Mouse (Mus musculus) heart, postnatal 0 days (tissue): ENCODE measurements around the gene Wdr70. TPM values are rescaled to one million over a fixed set of nuclear protein-coding genes. Genes with fewer than 3 reads are reported as not detected.

Experiments used
- ATAC-seq: fragments of 200-750 bp; cut with Nextera tagmentation; 2 replicates; pipeline ENCODE4 v1.8.0; 2017; ENCODE audit warnings: low read depth, moderate number of reproducible peaks, moderate library complexity; ENCODE audit not compliant: insufficient read depth
- DNase-seq: peaks from one replicate; pipeline ENCODE4 v3.0.0-alpha.2; 2016; ENCODE audit warnings: low spot score
- H3K27ac ChIP-seq: fragments of 300-500 bp; sonication (generic); 2 replicates; pipeline ENCODE4 v1.5.1; 2014; ENCODE audit warnings: low read depth, mild to moderate bottlenecking
- H3K27me3 ChIP-seq: fragments of 300-500 bp; sonication (generic); 2 replicates; pipeline ENCODE4 v1.6.1; 2014; ENCODE audit warnings: low read length, mixed read lengths; ENCODE audit not compliant: control insufficient read depth, insufficient read depth
- H3K36me3 ChIP-seq: fragments of 300-500 bp; sonication (generic); replicated peaks from 2 replicates; pipeline ENCODE4 v1.6.1; 2014; ENCODE audit warnings: low read length, mixed read lengths; ENCODE audit not compliant: control insufficient read depth, insufficient read depth
- H3K4me1 ChIP-seq: fragments of 300-500 bp; sonication (generic); 2 replicates; pipeline ENCODE4 v1.6.1; 2014; ENCODE audit warnings: antibody characterized with exemption; ENCODE audit not compliant: control insufficient read depth, insufficient read depth
- H3K4me2 ChIP-seq: fragments of 300-500 bp; sonication (generic); 2 replicates; pipeline ENCODE4 v1.6.1; 2014; ENCODE audit warnings: low read depth, mild to moderate bottlenecking, low read length, moderate library complexity
- H3K4me3 ChIP-seq: fragments of 300-500 bp; sonication (generic); 2 replicates; pipeline ENCODE4 v1.5.1; 2014; ENCODE audit warnings: low read depth, low read length
- H3K9ac ChIP-seq: fragments of 300-500 bp; sonication (generic); replicated peaks from 2 replicates; pipeline ENCODE4 v1.6.1; 2014; ENCODE audit warnings: low read depth, low read length, mixed read lengths
- H3K9me3 ChIP-seq: fragments of 300-500 bp; sonication (generic); replicated peaks from 2 replicates; pipeline ENCODE4 v1.6.1; 2016; ENCODE audit warnings: low read length; ENCODE audit not compliant: control insufficient read depth
- CTCF ChIP-seq: IDR thresholded peaks from 2 replicates; pipeline ENCODE4 v1.5.1; 2016; ENCODE audit warnings: antibody characterized with exemption, control low read depth, low read depth
- EP300 ChIP-seq: IDR thresholded peaks from 2 replicates; pipeline ENCODE4 v1.6.1; 2016; ENCODE audit warnings: antibody characterized with exemption, low read depth
- WGBS: fragments of 180-500 bp; shearing (Covaris S2); extraction: QIAGEN DNeasy Blood & Tissue Kit; methylation state at CpG from one replicate; pipeline ENCODE4 v1.1.7; 2014; 5-methylcytosine and 5-hydroxymethylcytosine counted together
- polyA plus RNA-seq: library from polyadenylated mRNA; unstranded; fragments of >200 nt; fragmentation: Nextera tagmentation; extraction: Ambion mirVana; gene quantifications from 2 replicates; pipeline ENCODE4 v1.2.1, GENCODE M21; 2015
- total RNA-seq: library from RNA; depleted of rRNA; stranded (reverse); fragments of >200 nt; gene quantifications from 2 replicates; pipeline ENCODE4 v1.2.3, GENCODE M21; 2014; ENCODE audit warnings: low replicate concordance

Wdr70 gene
- total and polyA plus RNA-seq, 2 experiments from 2014 or later = 32.6 to 32.8 TPM

DNA sequence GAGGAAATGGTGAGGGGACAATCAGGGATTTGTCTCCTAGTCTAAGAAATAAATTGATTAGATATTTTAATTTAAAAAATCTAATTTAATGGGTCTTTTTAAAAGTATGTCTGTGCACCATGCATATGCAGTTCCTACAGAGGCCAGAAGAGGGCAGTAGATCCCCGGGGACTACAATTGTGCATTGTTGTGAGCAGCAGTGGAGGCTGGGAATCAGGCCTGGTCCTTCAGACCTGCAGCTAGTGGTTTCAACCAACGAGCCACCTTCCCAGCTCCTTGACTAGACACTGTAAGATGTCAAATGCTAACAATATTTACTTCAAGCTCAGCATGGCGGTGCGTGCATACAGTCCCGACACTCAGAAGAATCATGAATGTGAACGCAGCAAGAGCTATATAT is 199.7 kb downstream of the Wdr70 start:
- no peak overlapping the region for H3K9ac ChIP-seq
- no peak overlapping the region for H3K4me2 ChIP-seq
- H3K9me3 ChIP-seq = no peaks in the 10 kb centered on the region
- no peak overlapping the region for H3K27ac ChIP-seq
- ATAC-seq = no peak
- TF ChIP-seq EP300 (no peak), CTCF (peak; percentile 15; the same call in 1 of the 2 replicates)
- WGBS = 95% methylated on average over 6 of the region's 6 CpGs
- H3K27me3 ChIP-seq = no peaks in the 10 kb centered on the region
- no peak overlapping the region for H3K4me3 ChIP-seq
- DNase-seq = no peak
- H3K4me1 ChIP-seq = no peaks in the 10 kb centered on the region
- no peaks in the 10 kb centered on the region for H3K36me3 ChIP-seq

DNA sequence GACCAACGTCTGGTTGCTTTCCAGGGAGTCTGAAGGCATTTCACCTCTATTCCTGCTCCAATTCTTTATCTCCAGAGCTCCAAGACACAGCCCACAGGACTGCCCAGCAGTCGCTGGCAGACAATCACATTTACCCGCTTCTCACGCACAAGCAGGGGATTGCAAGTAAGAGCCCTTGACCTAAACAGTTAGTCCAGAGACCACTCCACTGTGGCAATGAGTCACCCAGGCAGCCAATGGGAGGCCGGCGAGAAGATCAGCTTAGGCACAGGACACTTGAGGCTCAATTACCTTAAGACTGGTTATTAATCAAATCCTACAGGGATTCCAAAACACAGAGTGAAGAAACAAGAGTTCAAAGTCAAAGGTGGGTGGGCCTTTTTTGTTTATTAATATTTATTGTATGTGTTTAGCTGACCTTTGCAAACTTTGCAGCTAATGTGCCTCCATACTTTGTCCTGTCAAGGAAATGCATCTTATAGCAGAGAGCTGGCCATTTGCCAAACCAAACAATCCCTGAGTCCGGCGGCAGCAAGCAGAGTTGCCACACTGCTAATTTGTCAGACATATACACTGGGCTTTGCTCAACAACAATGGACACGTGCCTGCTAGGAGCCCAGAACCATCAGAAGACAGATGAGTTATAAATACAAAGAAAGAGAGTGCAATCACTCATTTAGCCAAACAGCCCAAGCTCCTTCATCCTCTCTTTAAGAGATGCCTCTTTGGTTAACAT is 207.3 kb downstream of the Wdr70 start:
- WGBS = 37% methylated on average over 9 of the region's 9 CpGs
- Histone ChIP-seq H3K36me3 (no peaks in the 10 kb centered on the region), H3K4me3 (no peak overlapping the region), H3K9me3 (no peaks in the 10 kb centered on the region), H3K9ac (no peak overlapping the region), H3K27me3 (no peaks in the 10 kb centered on the region), H3K4me1 (peaks cover 9% of the 10 kb centered on the region), H3K27ac (no peak overlapping the region), H3K4me2 (no peak overlapping the region)
- ATAC-seq = no peak
- TF ChIP-seq EP300 = no peak
- TF ChIP-seq CTCF = no peak
- DNase-seq = peak; percentile 26

DNA sequence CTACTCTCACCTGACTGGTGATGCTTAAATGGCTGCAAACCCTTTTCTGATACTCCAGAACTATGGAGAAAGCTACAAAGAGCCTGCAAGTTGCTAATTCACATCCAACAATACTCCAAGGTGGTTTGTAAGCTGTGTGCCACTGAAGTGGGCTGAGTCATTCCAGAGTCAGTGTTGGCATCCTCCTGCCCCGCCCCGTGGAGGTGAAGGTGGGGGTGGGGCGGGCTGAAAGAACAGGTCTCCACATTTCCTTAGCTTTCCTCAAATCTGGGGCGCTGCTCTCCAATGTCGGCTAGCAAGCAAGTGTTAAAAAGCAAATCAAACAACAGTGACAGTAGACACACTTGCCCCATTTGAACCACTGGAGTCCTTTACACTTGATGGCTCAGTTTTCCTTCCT is 208.7 kb downstream of the Wdr70 start:
- Histone ChIP-seq H3K36me3 (no peaks in the 10 kb centered on the region), H3K9me3 (no peaks in the 10 kb centered on the region), H3K9ac (no peak overlapping the region), H3K27ac (no peak overlapping the region), H3K4me3 (no peak overlapping the region), H3K4me1 (peaks cover 9% of the 10 kb centered on the region), H3K27me3 (no peaks in the 10 kb centered on the region), H3K4me2 (no peak overlapping the region)
- WGBS = 83% methylated on average over 5 of the region's 5 CpGs
- ATAC-seq (no peak), DNase-seq (no peak)
- TF ChIP-seq EP300 (no peak), CTCF (no peak)

DNA sequence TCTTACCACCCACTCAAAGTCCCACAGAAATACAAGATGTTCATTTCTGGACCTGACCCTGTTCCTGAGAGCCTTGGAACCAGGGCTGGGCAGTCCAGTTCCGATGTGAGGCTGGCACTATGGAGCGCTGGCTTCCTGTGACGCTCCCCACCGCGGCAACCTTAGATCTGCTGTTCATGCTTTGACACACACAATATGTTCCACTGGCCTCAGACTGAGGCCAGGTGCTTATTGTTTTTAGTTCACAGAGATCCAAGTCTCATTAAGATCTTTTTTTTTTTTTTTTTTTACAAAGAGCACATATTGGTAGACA is 209.7 kb downstream of the Wdr70 start:
- no peaks in the 10 kb centered on the region for H3K9me3 ChIP-seq
- no peak overlapping the region for H3K4me3 ChIP-seq
- H3K27me3 ChIP-seq = no peaks in the 10 kb centered on the region
- DNase-seq = no peak
- TF ChIP-seq EP300 = no peak
- no peak for TF ChIP-seq CTCF
- H3K4me1 ChIP-seq = peaks cover 9% of the 10 kb centered on the region
- no peak overlapping the region for H3K9ac ChIP-seq
- H3K4me2 ChIP-seq = no peak overlapping the region
- H3K36me3 ChIP-seq = no peaks in the 10 kb centered on the region
- WGBS = 88% methylated on average over 5 of the region's 5 CpGs
- H3K27ac ChIP-seq = no peak overlapping the region
- no peak for ATAC-seq

DNA sequence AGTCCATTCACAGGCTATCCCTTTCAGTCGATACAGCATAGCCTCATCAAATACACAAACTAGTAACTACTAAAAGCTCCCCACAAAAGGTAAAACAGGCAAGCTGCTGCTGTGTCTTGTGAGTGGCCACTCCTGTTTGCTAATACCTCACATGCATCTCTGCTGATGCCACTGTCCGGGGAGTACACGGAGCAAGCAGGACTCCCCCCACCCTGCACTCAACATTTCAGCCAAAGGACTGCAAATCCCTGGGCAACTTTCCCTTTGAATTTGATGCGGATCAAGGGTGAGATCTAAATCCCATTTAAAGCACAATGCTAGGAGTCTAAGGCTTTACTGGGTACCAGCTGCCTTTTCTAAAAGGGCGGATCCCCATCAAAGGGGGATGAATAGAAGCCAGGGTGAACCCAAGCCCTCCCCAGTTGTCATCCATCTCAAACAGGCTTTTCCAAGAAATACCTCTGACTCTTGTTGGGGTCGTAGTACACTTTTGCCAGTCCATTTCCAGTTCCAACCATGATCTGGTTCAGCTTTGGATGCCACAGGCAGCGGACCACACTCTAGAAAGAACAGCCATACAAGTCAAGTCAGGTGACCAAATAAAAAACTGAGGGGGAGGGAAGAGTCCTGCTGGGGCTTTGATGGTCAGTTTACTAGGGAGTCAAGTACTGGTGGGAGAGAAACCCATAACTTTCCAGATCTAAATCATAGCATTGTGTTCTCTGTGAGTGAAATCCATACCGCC is 210.2 kb downstream of the Wdr70 start:
- H3K27ac ChIP-seq = no peak overlapping the region
- 93% methylated on average over 8 of the region's 8 CpGs for WGBS
- H3K9ac ChIP-seq = no peak overlapping the region
- H3K36me3 ChIP-seq = peaks cover 5% of the 10 kb centered on the region; the same call in 1 of the 2 replicates
- peaks cover 9% of the 10 kb centered on the region for H3K4me1 ChIP-seq
- TF ChIP-seq EP300 (no peak), CTCF (no peak)
- no peak overlapping the region for H3K4me2 ChIP-seq
- no peaks in the 10 kb centered on the region for H3K9me3 ChIP-seq
- H3K27me3 ChIP-seq = no peaks in the 10 kb centered on the region
- no peak overlapping the region for H3K4me3 ChIP-seq
- DNase-seq = no peak
- ATAC-seq = no peak

DNA sequence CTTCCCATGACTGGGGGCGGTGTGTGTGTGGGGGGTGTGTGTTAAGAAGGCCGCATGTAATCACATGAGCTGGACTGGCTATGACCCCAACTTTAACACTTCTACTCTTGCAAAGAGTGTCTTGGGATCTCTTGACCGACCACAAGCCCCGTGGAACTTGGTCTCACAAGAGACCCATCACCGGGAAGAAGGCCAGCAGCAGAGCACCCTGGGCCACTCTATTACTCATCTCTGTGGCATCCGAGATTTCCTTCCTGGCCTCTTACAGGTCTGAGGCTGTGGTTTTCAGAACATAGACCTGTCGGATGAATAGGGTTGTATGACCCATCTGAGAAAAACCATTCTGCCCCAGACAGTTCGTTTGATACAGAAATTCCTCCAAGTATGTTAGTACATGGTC is 212.4 kb downstream of the Wdr70 start:
- peaks cover 5% of the 10 kb centered on the region for H3K4me1 ChIP-seq
- no peak overlapping the region for H3K27ac ChIP-seq
- H3K27me3 ChIP-seq = no peaks in the 10 kb centered on the region
- H3K4me2 ChIP-seq = no peak overlapping the region
- no peak for DNase-seq
- no peak for ATAC-seq
- H3K9ac ChIP-seq = no peak overlapping the region
- H3K9me3 ChIP-seq = no peaks in the 10 kb centered on the region
- peaks cover 19% of the 10 kb centered on the region; the same call in 1 of the 2 replicates for H3K36me3 ChIP-seq
- H3K4me3 ChIP-seq = no peak overlapping the region
- WGBS = 60% methylated on average over 8 of the region's 8 CpGs
- TF ChIP-seq CTCF (no peak), EP300 (no peak)
